Mouse (Mus musculus): ENCODE results near the gene Olfr828.

- TF ChIP-seq CTCF (conservative IDR thresholded peaks at IDR 0.05 in 1 of 2, IDR thresholded peaks at IDR 0.05 in 1 of 2; ENCODE audit: low read depth in 2 of 2, low read length in 2 of 2) (no peak), TCF12 (IDR thresholded peaks at IDR 0.05; ENCODE audit: low read depth, low read length) (no peak), POLR2A (IDR thresholded peaks at IDR 0.05; ENCODE audit: low read depth, low read length) (no peak), NRF1 (IDR thresholded peaks at IDR 0.05; ENCODE audit: low read depth, low read length) (no peak), USF2 (conservative IDR thresholded peaks at IDR 0.05; ENCODE audit: low read depth, low read length) (no peak), ZKSCAN1 (IDR thresholded peaks at IDR 0.05; ENCODE audit: borderline replicate concordance, low read depth, low read length) (no peak), SIN3A (IDR thresholded peaks at IDR 0.05; ENCODE audit: low read length) (no peak), SMC3 (IDR thresholded peaks at IDR 0.05; ENCODE audit: low read depth, low read length) (no peak), IRF4 (IDR thresholded peaks at IDR 0.05; ENCODE audit: low read depth, low read length) (no peak), TBP (conservative IDR thresholded peaks at IDR 0.05; ENCODE audit: low read depth, low read length) (no peak), MXI1 (IDR thresholded peaks at IDR 0.05; ENCODE audit: low read depth, low read length) (no peak), EP300 (IDR thresholded peaks at IDR 0.05; ENCODE audit: low read length) (no peak), POLR2AphosphoS2 (IDR thresholded peaks at IDR 0.05; ENCODE audit: low read depth, low read length) (no peak), HCFC1 (IDR thresholded peaks at IDR 0.05; ENCODE audit: low read depth, low read length) (no peak)
Measured at GRCm38 (mm10) chr9:18785316-18785715, 34.0 kb downstream of the Olfr828 start.

All from CH12.LX (cell line).